Mouse (Mus musculus): ENCODE results near the gene Slc12a3. TPM values are rescaled to one million over a fixed set of nuclear protein-coding genes. Genes with fewer than 3 reads are reported as not detected.

Gene Slc12a3
- total and polyA plus RNA-seq, 3 experiments, result 0.17 TPM; not detected in 2

- Histone ChIP-seq H3K4me3 (replicated peaks in 1 of 3; ENCODE audit: low read depth in 2 of 3, low read length in 2 of 3, poor library complexity in 1 of 3) (no peak overlapping the region), H3K9ac (ENCODE audit: insufficient read depth, low read depth) (no peak overlapping the region), H3K9me3 (replicated peaks; ENCODE audit: low read length) (no peaks in the 10 kb centered on the region), H3K27ac (ENCODE audit: insufficient read depth, low read depth) (no peak overlapping the region), H3K36me3 (replicated peaks in 1 of 2; ENCODE audit: control insufficient read depth in 1 of 2, insufficient read depth in 1 of 2, low read length in 1 of 2) (no peaks in the 10 kb centered on the region), H3K79me2 (replicated peaks; ENCODE audit: control insufficient read depth, extremely low read depth, insufficient read depth, poor library complexity, severe bottlenecking) (no peaks in the 10 kb centered on the region), H3K4me2 (ENCODE audit: insufficient read depth, low read depth, poor library complexity, severe bottlenecking) (no peak overlapping the region), H3K27me3 (replicated peaks) (no peaks in the 10 kb centered on the region), H3K4me1 (ENCODE audit: control insufficient read depth in 1 of 2, insufficient read depth in 2 of 2) (peaks cover 28 to 60% of the 10 kb centered on the region in 2 experiments)
- dilution Hi-C loops (cut with MboI; ENCODE audit: extremely low pct_ligation_motif_present, extremely low pct_unique_long_range_greater_than_20kb, low sequenced_read_pairs), result no loop called here
- TF ChIP-seq TCF12 (IDR thresholded peaks at IDR 0.05; ENCODE audit: low read depth, low read length), result no peak
- no peak for TF ChIP-seq MEF2A (IDR thresholded peaks at IDR 0.05; ENCODE audit: borderline replicate concordance, low read depth, low read length)
- TF ChIP-seq CHD2 (IDR thresholded peaks at IDR 0.05; ENCODE audit: low read length), result no peak
- TF ChIP-seq KAT2A (IDR thresholded peaks at IDR 0.05; ENCODE audit: insufficient replicate concordance, low read length), result no peak
- TF ChIP-seq TBP (conservative IDR thresholded peaks at IDR 0.05; ENCODE audit: low read depth, low read length), result no peak
- no peak for TF ChIP-seq MXI1 (IDR thresholded peaks at IDR 0.05; ENCODE audit: low read depth, low read length)
- TF ChIP-seq JUND (conservative IDR thresholded peaks at IDR 0.05; ENCODE audit: low read depth, low read length), result no peak
- no peak for TF ChIP-seq PAX5 (IDR thresholded peaks at IDR 0.05; ENCODE audit: low read length)
- TF ChIP-seq POLR2A (IDR thresholded peaks at IDR 0.05; ENCODE audit: low read depth, low read length), result no peak
- no peak for TF ChIP-seq ZNF384 (IDR thresholded peaks at IDR 0.05; ENCODE audit: low read depth, low read length)
- TF ChIP-seq CHD1 (IDR thresholded peaks at IDR 0.05; ENCODE audit: low read depth, low read length), result no peak
- TF ChIP-seq UBTF (IDR thresholded peaks at IDR 0.05; ENCODE audit: low read depth, low read length), result no peak
- TF ChIP-seq IRF4 (IDR thresholded peaks at IDR 0.05; ENCODE audit: low read depth, low read length), result no peak
- TF ChIP-seq ZC3H11A (IDR thresholded peaks at IDR 0.05; ENCODE audit: low read depth, low read length), result no peak
- TF ChIP-seq E2F4 (IDR thresholded peaks at IDR 0.05; ENCODE audit: insufficient replicate concordance, low read depth, low read length), result no peak
- TF ChIP-seq RAD21 (IDR thresholded peaks at IDR 0.05; ENCODE audit: low read depth, low read length), result no peak
- in situ Hi-C loops (cut with MboI; ENCODE audit: low pct_ligation_motif_present, low pct_unique_long_range_greater_than_20kb, low sequenced_read_pairs), result no loop called here
- DNase-seq (ENCODE audit: extremely low read depth), result no peak
Measured at GRCm38 (mm10) chr8:94361774-94362431, 32.9 kb downstream of the Slc12a3 start.

- Histone ChIP-seq H3K36me3 (replicated peaks in 1 of 2; ENCODE audit: control insufficient read depth in 1 of 2, insufficient read depth in 1 of 2, low read length in 1 of 2) (no peaks in the 10 kb centered on the region), H3K27ac (ENCODE audit: insufficient read depth, low read depth) (peak overlapping the region; percentile 56), H3K4me2 (ENCODE audit: insufficient read depth, low read depth, poor library complexity, severe bottlenecking) (peak overlapping the region; percentile 26; the same call in 1 of the 2 replicates), H3K79me2 (replicated peaks; ENCODE audit: control insufficient read depth, extremely low read depth, insufficient read depth, poor library complexity, severe bottlenecking) (no peaks in the 10 kb centered on the region), H3K9me3 (replicated peaks; ENCODE audit: low read length) (no peaks in the 10 kb centered on the region), H3K4me1 (ENCODE audit: control insufficient read depth in 1 of 2, insufficient read depth in 2 of 2) (peaks cover 28 to 52% of the 10 kb centered on the region in 2 experiments), H3K4me3 (replicated peaks in 1 of 3; ENCODE audit: low read depth in 2 of 3, low read length in 2 of 3, poor library complexity in 1 of 3) (peak overlapping the region in 2 of 3 experiments; percentile 3 to 32), H3K27me3 (replicated peaks) (no peaks in the 10 kb centered on the region), H3K9ac (ENCODE audit: insufficient read depth, low read depth) (peak overlapping the region; percentile 20; the same call in 1 of the 2 replicates)
- no peak for DNase-seq (ENCODE audit: extremely low read depth)
- TF ChIP-seq TBP (conservative IDR thresholded peaks at IDR 0.05; ENCODE audit: low read depth, low read length), result no peak
- no peak for TF ChIP-seq E2F4 (IDR thresholded peaks at IDR 0.05; ENCODE audit: insufficient replicate concordance, low read depth, low read length)
- no peak for TF ChIP-seq TCF12 (IDR thresholded peaks at IDR 0.05; ENCODE audit: low read depth, low read length)
- TF ChIP-seq EP300 (IDR thresholded peaks at IDR 0.05; ENCODE audit: low read length), result no peak
- no peak for TF ChIP-seq NRF1 (IDR thresholded peaks at IDR 0.05; ENCODE audit: low read depth, low read length)
- no peak for TF ChIP-seq ZNF384 (IDR thresholded peaks at IDR 0.05; ENCODE audit: low read depth, low read length)
- no peak for TF ChIP-seq ELF1 (IDR thresholded peaks at IDR 0.05; ENCODE audit: low read depth, low read length)
- no peak for TF ChIP-seq MAFK (IDR thresholded peaks at IDR 0.05; ENCODE audit: insufficient replicate concordance, low read length)
- no peak for TF ChIP-seq USF2 (conservative IDR thresholded peaks at IDR 0.05; ENCODE audit: low read depth, low read length)
- in situ Hi-C loops (cut with MboI; ENCODE audit: low pct_ligation_motif_present, low pct_unique_long_range_greater_than_20kb, low sequenced_read_pairs), result no loop called here
- dilution Hi-C loops (cut with MboI; ENCODE audit: extremely low pct_ligation_motif_present, extremely low pct_unique_long_range_greater_than_20kb, low sequenced_read_pairs), result no loop called here
Measured at GRCm38 (mm10) chr8:94362607-94363239, 33.7 kb downstream of the Slc12a3 start.

Measured in CH12.LX (cell line).